Mouse (Mus musculus): ENCODE results near the gene Hist1h2ag.

GRCm38 (mm10) chr13:22007121-22007510 is 35.6 kb downstream of the Hist1h2ag start:
- no peak for TF ChIP-seq CTCF (IDR thresholded peaks at IDR 0.05; ENCODE audit: low read depth, low read length)
- TF ChIP-seq POLR2AphosphoS5 (IDR thresholded peaks at IDR 0.05; ENCODE audit: insufficient replicate concordance, low read depth, low read length), result no peak
- no peak for TF ChIP-seq TAL1 (conservative IDR thresholded peaks at IDR 0.05; ENCODE audit: low read depth, low read length)
- no peak for TF ChIP-seq GATA1 (IDR thresholded peaks at IDR 0.05; ENCODE audit: borderline replicate concordance, low read length)

All from G1E (cell line).